ENCODE assay signal across 34 mouse cellular contexts in the genomic region with DNA sequence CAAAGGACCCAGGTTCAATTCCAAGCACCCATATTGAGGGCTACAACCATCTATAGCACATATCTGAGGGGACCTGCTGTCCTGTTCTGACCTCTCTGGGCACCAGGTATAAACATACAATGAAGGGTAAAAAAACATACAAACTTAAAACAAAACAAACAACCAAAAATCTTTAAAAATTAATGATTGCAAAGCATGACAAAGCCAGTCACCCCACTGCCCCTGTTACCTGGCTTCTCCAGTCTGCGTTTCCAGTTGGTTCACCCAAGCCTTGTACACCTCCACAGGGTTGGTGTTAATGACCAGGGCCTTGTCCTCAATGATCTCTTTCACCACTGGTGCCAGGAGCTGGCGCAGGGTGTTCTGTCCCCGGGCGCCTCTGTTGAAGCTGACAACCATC.
"Had no signal": no experiment of that assay in that cellular context is flagged by ENCODE, and none has a peak within 500 bp of the region (broad histone marks: within the 10 kb centered on the region; RNA-seq: fewer than 3 reads in every experiment).

No protein-coding gene starts in this region.

- H3K9me3 ChIP-seq: heart, embryonic 10.5 days; heart, embryonic 13.5 days; heart, embryonic 15.5 days; hindbrain, embryonic 10.5 days; hindbrain, embryonic 12.5 days; hindbrain, embryonic 13.5 days; hindbrain, embryonic 15.5 days; intestine, embryonic 15.5 days; kidney, embryonic 15.5 days had no signal

- H3K4me3 ChIP-seq: heart, embryonic 10.5 days; heart, embryonic 12.5 days; heart, embryonic 13.5 days; heart, embryonic 15.5 days; hindbrain, embryonic 10.5 days; hindbrain, embryonic 12.5 days; hindbrain, embryonic 13.5 days; hindbrain, embryonic 15.5 days; intestine, embryonic 15.5 days; kidney, embryonic 15.5 days; layer of hippocampus, adult 2 months had no signal

- H3K36me3 ChIP-seq: heart, embryonic 15.5 days; hindbrain, embryonic 15.5 days had no signal

- H3K27me3 ChIP-seq: heart, embryonic 12.5 days; heart, embryonic 13.5 days; heart, embryonic 15.5 days; hindbrain, embryonic 12.5 days; hindbrain, embryonic 13.5 days; hindbrain, embryonic 15.5 days; intestine, embryonic 15.5 days; kidney, embryonic 15.5 days had no signal

- H3K4me1 ChIP-seq: heart, embryonic 15.5 days; hindbrain, embryonic 12.5 days; hindbrain, embryonic 13.5 days; hindbrain, embryonic 15.5 days; intestine, embryonic 15.5 days; kidney, embryonic 15.5 days had no signal

- H3K4me2 ChIP-seq: heart, embryonic 11.5 days; heart, embryonic 12.5 days; heart, embryonic 13.5 days; heart, embryonic 15.5 days; hindbrain, embryonic 12.5 days; hindbrain, embryonic 13.5 days; hindbrain, embryonic 14.5 days; hindbrain, embryonic 15.5 days; intestine, embryonic 15.5 days; kidney, embryonic 15.5 days had no signal

- H3K27ac ChIP-seq: heart, embryonic 10.5 days; heart, embryonic 13.5 days; heart, embryonic 15.5 days; hindbrain, embryonic 10.5 days; hindbrain, embryonic 12.5 days; hindbrain, embryonic 13.5 days; hindbrain, embryonic 14.5 days; hindbrain, embryonic 15.5 days; hindbrain, postnatal 0 days; intestine, embryonic 15.5 days; kidney, embryonic 15.5 days; kidney, postnatal 0 days; layer of hippocampus, adult 2 months had no signal

- H3K9ac ChIP-seq: heart, embryonic 12.5 days; heart, embryonic 13.5 days; heart, embryonic 15.5 days; hindbrain, embryonic 12.5 days; hindbrain, embryonic 13.5 days; hindbrain, embryonic 14.5 days; hindbrain, embryonic 15.5 days; intestine, embryonic 15.5 days; kidney, embryonic 15.5 days had no signal

- DNase-seq: heart, postnatal 10 days; heart, postnatal 14 days; heart, postnatal 36 days; kidney, adult 11 months; kidney, adult 18-20 months; kidney, adult 2 months; kidney, adult 8-10 months; kidney, adult 9 months; kidney, postnatal 10 days; kidney, postnatal 14 days; kidney, postnatal 25 days; kidney, postnatal 36 days; kidney, postnatal 4 days; layer of hippocampus, adult 9-11 months; layer of hippocampus, postnatal 36 days had no signal

- ATAC-seq: hindbrain, embryonic 16.5 days; hindbrain, postnatal 0 days; inflammation-experienced regulatory T-cells, adult 6 months; intestine, embryonic 15.5 days; intestine, embryonic 16.5 days; intestine, postnatal 0 days had no signal
